Mouse (Mus musculus) lung, postnatal 0 days (tissue): ENCODE measurements around the gene Lyzl6. TPM values are rescaled to one million over a fixed set of nuclear protein-coding genes. Genes with fewer than 3 reads are reported as not detected.
A peak's percentile ranks its signal among the peaks of the same experiment; 100 is the strongest.

ENCODE experiments used
- ATAC-seq: fragments of 200-750 bp; cut with Nextera tagmentation; 2 replicates; pipeline ENCODE4 v1.8.0; 2017; ENCODE audit warnings: moderate library complexity
- DNase-seq: peaks from one replicate; pipeline ENCODE4 v3.0.0-alpha.2; 2016; ENCODE audit warnings: low spot score
- H3K27ac ChIP-seq: fragments of 300-500 bp; sonication (generic); 2 replicates; pipeline ENCODE4 v1.5.1; 2014; ENCODE audit warnings: antibody characterized with exemption, mild to moderate bottlenecking, low read length, mixed read lengths
- H3K27me3 ChIP-seq: fragments of 300-500 bp; sonication (generic); replicated peaks from 2 replicates; pipeline ENCODE4 v1.6.1; 2014; ENCODE audit warnings: low read length, mixed read lengths; ENCODE audit not compliant: insufficient read depth
- H3K36me3 ChIP-seq: fragments of 300-500 bp; sonication (generic); 2 replicates; pipeline ENCODE4 v1.6.1; 2014; ENCODE audit warnings: low read length, mixed read lengths; ENCODE audit not compliant: insufficient read depth
- H3K4me1 ChIP-seq: fragments of 300-500 bp; sonication (generic); 2 replicates; pipeline ENCODE4 v1.6.1; 2014; ENCODE audit warnings: antibody characterized with exemption, low read depth, low read length, mixed read lengths; ENCODE audit not compliant: insufficient read depth
- H3K4me2 ChIP-seq: fragments of 300-500 bp; sonication (generic); replicated peaks from 2 replicates; pipeline ENCODE4 v1.6.1; 2014; ENCODE audit warnings: low read depth, mild to moderate bottlenecking, low read length, moderate library complexity, mixed read lengths
- H3K4me3 ChIP-seq: fragments of 300-500 bp; sonication (generic); 2 replicates; pipeline ENCODE4 v1.5.1; 2014; ENCODE audit warnings: low read depth, low read length
- H3K9ac ChIP-seq: fragments of 300-500 bp; sonication (generic); replicated peaks from 2 replicates; pipeline ENCODE4 v1.6.1; 2014; ENCODE audit warnings: low read depth, mild to moderate bottlenecking
- H3K9me3 ChIP-seq: fragments of 300-500 bp; sonication (generic); 2 replicates; pipeline ENCODE4 v1.6.1; 2016; ENCODE audit warnings: low read length, mixed read lengths
- CTCF ChIP-seq: IDR thresholded peaks from 2 replicates; pipeline ENCODE4 v1.5.1; 2016; ENCODE audit warnings: antibody characterized with exemption, mild to moderate bottlenecking
- EP300 ChIP-seq: IDR thresholded peaks from 2 replicates; pipeline ENCODE4 v1.6.1; 2016; ENCODE audit warnings: antibody characterized with exemption, mild to moderate bottlenecking, control low read depth
- WGBS: fragments of 180-500 bp; shearing (Covaris S2); extraction: QIAGEN DNeasy Blood & Tissue Kit; methylation state at CpG from one replicate; pipeline ENCODE4 v1.1.7; 2014; 5-methylcytosine and 5-hydroxymethylcytosine counted together
- polyA plus RNA-seq: library from polyadenylated mRNA; unstranded; fragments of >200 nt; fragmentation: Nextera tagmentation; extraction: Ambion mirVana; gene quantifications from 2 replicates; pipeline ENCODE4 v1.2.1, GENCODE M21; 2015

Lyzl6 gene
- polyA plus RNA-seq, 1 experiment from 2014 or later: not detected

- TF ChIP-seq EP300: no peak
- TF ChIP-seq CTCF: no peak
- Histone ChIP-seq H3K9ac (no peak overlapping the region), H3K4me1 (no peaks in the 10 kb centered on the region), H3K9me3 (no peaks in the 10 kb centered on the region), H3K36me3 (no peaks in the 10 kb centered on the region), H3K27me3 (peaks cover 51% of the 10 kb centered on the region), H3K27ac (no peak overlapping the region), H3K4me2 (no peak overlapping the region), H3K4me3 (no peak overlapping the region)
- 28% methylated on average over 7 of the region's 7 CpGs for WGBS
- ATAC-seq: no peak
- no peak for DNase-seq
Measured at GRCm38 (mm10) chr11:103648656-103649055, 10.0 kb upstream of the Lyzl6 start.

DNA sequence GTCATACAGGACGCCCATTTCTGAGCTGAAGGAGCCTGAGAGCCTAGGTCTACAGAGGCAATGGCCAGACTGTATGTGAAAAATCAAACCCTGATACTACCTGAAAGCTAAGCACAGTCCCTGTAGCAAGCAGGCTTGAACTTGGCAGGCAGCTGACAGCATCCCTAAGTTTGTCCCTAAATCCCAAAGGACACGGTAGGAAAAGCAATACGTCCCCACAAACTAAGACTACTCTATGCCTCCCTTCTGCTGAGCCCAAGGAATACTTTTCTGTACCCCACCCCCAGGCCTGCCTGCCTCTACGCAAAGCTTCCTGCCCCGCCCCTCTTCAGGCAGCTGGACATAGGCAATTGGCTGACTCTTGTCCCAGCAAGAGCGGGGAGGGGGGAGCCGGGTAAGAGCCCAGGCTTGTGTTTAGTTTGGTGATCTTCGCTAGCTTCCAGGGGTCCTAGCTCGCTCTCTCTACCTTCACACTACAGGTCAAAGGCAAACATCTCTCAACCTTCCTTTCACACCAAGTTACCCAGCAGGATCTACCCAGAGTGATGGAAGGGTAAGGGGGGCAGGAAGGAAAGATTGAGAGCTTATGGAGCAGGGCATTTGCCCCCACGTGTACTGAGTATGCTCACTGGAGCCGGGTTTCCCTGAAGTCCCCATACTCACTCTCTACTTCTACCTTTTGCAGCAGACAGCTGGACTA is 9.4 kb upstream of the Lyzl6 start:
- H3K4me2 ChIP-seq: no peak overlapping the region
- 6% methylated on average over 11 of the region's 11 CpGs for WGBS
- no peak overlapping the region for H3K9ac ChIP-seq
- ATAC-seq (no peak), DNase-seq (no peak)
- H3K4me3 ChIP-seq: no peak overlapping the region
- no peaks in the 10 kb centered on the region for H3K4me1 ChIP-seq
- H3K27me3 ChIP-seq: peaks cover 51% of the 10 kb centered on the region
- TF ChIP-seq EP300: no peak
- no peak for TF ChIP-seq CTCF
- no peaks in the 10 kb centered on the region for H3K9me3 ChIP-seq
- no peak overlapping the region for H3K27ac ChIP-seq
- H3K36me3 ChIP-seq: no peaks in the 10 kb centered on the region

DNA sequence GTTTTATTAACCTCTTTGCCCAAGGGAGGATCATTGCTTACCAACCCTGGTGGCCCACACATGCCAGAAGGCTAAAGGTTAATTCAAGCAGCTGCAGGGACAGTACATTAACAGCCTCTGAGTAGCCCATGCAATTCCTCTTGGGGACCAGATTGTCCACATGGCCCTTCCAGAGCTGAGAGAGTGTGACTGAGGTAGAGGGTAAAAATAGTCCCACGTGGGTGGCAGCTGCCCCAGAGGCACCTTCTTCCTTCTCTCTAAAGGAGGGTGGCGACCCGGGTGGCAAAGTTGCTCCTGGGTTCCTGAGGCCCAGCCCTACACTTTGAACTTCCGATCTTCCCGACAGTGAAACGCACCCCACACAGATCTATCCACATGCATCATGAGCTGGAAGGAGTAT is 7.6 kb upstream of the Lyzl6 start:
- H3K9ac ChIP-seq: no peak overlapping the region
- no peak overlapping the region for H3K4me2 ChIP-seq
- no peaks in the 10 kb centered on the region for H3K36me3 ChIP-seq
- no peak for ATAC-seq
- TF ChIP-seq CTCF (no peak), EP300 (no peak)
- no peak for DNase-seq
- WGBS: 86% methylated on average over 6 of the region's 6 CpGs
- H3K4me1 ChIP-seq: no peaks in the 10 kb centered on the region
- no peak overlapping the region for H3K27ac ChIP-seq
- no peak overlapping the region for H3K4me3 ChIP-seq
- H3K27me3 ChIP-seq: peaks cover 37% of the 10 kb centered on the region
- H3K9me3 ChIP-seq: no peaks in the 10 kb centered on the region

DNA sequence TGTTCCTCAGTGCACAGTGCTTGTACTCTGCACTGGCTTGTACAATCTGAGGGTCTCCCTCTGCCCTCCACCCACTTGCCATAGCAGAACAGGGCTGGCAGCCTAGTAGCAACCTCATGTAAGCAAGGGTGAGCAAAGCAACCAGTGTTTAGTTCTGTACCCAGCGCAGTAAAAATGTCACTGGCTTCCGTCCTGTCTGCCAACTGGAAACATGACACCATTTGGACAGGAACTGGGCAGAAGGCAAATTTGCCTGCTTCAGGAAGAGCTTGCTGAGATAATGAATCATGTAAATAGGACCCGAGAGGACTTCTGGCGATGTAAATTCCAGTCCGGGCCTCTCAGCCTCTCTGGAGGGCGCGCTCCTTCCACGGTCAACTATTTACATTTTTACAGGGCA is 7.0 kb upstream of the Lyzl6 start:
- WGBS: 40% methylated on average over 8 of the region's 8 CpGs
- no peak overlapping the region for H3K9ac ChIP-seq
- no peak overlapping the region for H3K4me3 ChIP-seq
- peaks cover 32% of the 10 kb centered on the region for H3K27me3 ChIP-seq
- H3K36me3 ChIP-seq: no peaks in the 10 kb centered on the region
- H3K9me3 ChIP-seq: no peaks in the 10 kb centered on the region
- DNase-seq (no peak), ATAC-seq (no peak)
- H3K4me2 ChIP-seq: no peak overlapping the region
- H3K4me1 ChIP-seq: no peaks in the 10 kb centered on the region
- TF ChIP-seq CTCF (no peak), EP300 (no peak)
- H3K27ac ChIP-seq: no peak overlapping the region

DNA sequence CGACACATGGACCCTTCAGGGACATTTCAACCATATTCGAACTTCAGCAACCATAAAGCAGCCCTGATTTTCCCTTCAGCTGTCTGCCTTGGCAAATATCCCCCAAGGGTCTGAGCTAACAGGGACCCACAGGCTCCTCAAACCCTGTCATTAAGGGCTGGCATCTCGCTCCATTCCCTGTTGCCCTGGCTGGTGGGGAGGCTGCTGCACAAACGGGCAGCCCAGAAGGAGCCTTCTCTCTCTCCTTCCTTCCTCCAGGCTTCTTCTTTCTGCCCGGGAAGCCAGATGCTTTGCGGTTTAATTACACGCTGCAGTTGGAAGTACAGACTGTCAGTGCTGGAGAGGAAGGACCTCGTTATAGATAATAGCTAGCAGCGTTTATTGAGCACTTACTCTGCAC is 4.5 kb upstream of the Lyzl6 start:
- TF ChIP-seq CTCF (no peak), EP300 (no peak)
- DNase-seq (no peak), ATAC-seq (no peak)
- H3K9me3 ChIP-seq: no peaks in the 10 kb centered on the region
- no peaks in the 10 kb centered on the region for H3K36me3 ChIP-seq
- no peak overlapping the region for H3K27ac ChIP-seq
- H3K4me1 ChIP-seq: no peaks in the 10 kb centered on the region
- H3K4me3 ChIP-seq: no peak overlapping the region
- H3K4me2 ChIP-seq: no peak overlapping the region
- 72% methylated on average over 9 of the region's 9 CpGs for WGBS
- peaks cover 10% of the 10 kb centered on the region for H3K27me3 ChIP-seq
- no peak overlapping the region for H3K9ac ChIP-seq

GRCm38 (mm10) chr11:103639407-103639946 is 787 bp upstream of the Lyzl6 start:
- ATAC-seq (no peak), DNase-seq (peak; percentile 79)
- H3K9me3 ChIP-seq: no peaks in the 10 kb centered on the region
- H3K4me2 ChIP-seq: no peak overlapping the region
- no peak for TF ChIP-seq EP300
- TF ChIP-seq CTCF: peak; percentile 95
- no peaks in the 10 kb centered on the region; the same call in none of the 2 replicates for H3K27me3 ChIP-seq
- no peaks in the 10 kb centered on the region for H3K36me3 ChIP-seq
- H3K4me1 ChIP-seq: no peaks in the 10 kb centered on the region
- H3K27ac ChIP-seq: no peak overlapping the region
- 3% methylated on average over 10 of the region's 10 CpGs for WGBS
- no peak overlapping the region for H3K9ac ChIP-seq
- no peak overlapping the region for H3K4me3 ChIP-seq
